Mouse (Mus musculus) erythroid progenitor cell, adult 5-6 weeks (primary cell): ENCODE data around the gene Klrb1c. TPM values are rescaled to one million over a fixed set of nuclear protein-coding genes. Genes with fewer than 3 reads are reported as not detected.
A peak's percentile ranks its signal among the peaks of the same experiment; 100 is the strongest.
"Not testable (repeated sequence)": the region's sequence is repeated elsewhere in the genome, so short reads cannot be mapped to it uniquely, and the experiment has no call there.

Experiments used
- ATAC-seq: replicated peaks from 2 replicates; pipeline ENCODE4 v1.8.0; 2016; ENCODE audit warnings: moderate number of reproducible peaks, mild to moderate bottlenecking, moderate TSS enrichment, inconsistent platforms; ENCODE audit not compliant: poor library complexity, low FRiP score, severe bottlenecking
- total RNA-seq, 2 experiments: library from RNA; stranded (forward) in 1 of 2; stranded (reverse) in 1 of 2; fragments of 150-400 nt in 1 of 2; fragments of 186-747, 209-891 nt in 1 of 2; gene quantifications; 2 replicates each; pipeline versions ENCODE4 v1.2.3 to v1.2.4; 2015 to 2017; ENCODE audit warnings: low replicate concordance in 2 of 2

Gene Klrb1c
- total RNA-seq, 2 experiments from 2014 or later = 1.5 TPM; not detected in 1

DNA sequence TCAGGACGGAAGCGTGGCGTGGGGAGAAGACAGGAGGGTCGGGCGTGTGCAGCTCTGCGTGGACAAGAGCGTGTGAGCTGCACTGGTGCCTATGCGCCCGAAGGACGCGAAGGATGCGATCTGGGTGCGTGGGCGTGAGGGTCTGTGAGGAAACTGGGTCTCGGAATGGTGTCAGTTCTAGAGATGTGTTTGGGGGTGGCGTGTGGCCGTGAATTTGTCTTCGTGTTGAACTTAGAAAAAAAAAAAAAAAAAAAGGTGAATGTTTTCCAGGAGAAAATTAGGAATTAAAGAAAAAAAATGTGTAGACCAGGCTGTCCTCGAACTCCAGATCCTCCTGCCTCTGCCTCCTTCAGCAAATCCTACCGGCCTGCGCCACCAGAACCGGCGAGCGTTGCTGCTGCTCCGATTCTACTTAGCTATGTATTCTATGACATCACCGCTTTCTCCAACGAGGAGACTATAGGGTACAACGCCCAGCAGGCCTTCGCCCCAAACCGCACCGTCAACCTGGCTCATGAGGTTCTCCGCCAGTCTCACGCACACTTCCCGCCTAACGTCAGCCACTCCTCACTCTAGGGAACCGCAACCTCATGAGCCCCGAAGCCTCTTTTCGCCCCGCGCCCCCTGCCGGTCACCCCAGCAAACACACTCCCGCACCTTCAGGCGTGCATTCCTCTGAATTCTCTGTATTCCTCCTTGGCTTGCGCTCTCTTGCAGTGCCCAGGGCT is 28.4 kb downstream of the Klrb1c start:
- ATAC-seq = peak; percentile 83

DNA sequence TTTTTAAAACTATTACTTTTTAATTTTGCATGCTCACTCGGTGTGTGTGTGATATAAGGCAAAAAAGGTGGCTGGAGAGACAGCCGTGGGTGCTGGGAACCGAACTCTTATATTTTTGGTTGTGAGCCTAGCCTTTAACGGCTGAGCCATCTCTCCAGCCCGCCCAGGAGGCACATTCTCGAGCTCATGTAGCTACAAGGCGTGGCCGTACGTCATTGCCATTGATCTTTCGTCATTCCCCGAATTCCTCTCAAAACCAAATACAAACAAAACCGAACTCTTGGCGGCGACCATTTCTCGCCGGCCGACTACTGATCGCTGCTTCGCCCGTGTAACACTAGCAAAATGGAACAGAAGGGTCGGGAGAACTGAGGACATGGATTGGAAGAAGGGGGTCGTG is 29.0 kb downstream of the Klrb1c start:
- ATAC-seq = peak; percentile 31

DNA sequence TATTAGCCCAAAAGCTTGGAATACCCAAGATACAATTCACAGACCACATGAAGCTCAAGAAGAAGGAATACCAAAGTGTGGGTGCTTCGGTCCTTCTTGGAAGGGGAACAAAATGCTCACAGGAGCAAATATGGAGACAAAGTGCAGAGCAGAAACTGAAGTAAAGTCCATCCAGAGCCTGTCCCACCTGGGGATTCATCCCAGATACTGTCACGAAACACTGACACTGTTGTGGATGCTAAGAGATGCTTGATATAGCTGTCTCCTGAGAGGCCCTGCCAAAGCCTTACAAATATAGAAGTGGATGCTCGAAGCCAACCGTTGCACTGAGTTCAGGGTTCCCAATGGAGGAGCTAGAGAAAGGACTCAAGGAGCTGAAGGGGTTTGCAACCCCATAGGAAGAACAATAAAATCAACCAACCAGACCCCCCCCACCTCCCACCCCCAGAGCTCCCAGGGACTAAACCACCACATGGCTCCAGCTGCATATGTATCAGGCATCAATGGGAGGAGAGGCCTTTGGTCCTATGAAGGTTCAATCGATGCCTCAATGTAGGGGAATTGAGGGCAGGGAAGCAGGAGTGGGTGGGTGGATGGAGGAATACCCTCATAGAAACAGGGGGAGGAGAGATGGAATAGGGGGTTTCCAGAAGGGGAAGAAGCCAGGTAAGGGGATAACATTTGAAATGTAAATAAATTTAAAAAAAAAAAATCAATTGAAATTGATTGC is 29.6 kb downstream of the Klrb1c start:
- no peak for ATAC-seq

DNA sequence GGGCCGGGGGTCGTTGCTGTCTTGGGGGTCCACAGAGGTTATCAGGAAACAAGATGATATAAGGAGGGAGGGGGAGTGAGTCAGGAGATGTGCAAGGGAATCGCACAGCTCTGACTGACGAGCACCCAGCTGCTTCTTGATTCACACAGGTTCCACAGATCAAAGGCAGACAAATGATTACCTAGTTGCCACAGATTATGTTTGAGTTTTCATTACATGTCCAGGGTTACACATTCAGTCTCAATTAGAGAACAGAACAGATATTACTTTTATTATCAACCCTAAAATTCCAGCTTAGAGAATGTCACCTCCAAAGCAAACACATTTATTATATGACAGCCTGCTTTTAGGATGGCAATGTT is 33.6 kb downstream of the Klrb1c start:
- ATAC-seq = not testable (repeated sequence)

DNA sequence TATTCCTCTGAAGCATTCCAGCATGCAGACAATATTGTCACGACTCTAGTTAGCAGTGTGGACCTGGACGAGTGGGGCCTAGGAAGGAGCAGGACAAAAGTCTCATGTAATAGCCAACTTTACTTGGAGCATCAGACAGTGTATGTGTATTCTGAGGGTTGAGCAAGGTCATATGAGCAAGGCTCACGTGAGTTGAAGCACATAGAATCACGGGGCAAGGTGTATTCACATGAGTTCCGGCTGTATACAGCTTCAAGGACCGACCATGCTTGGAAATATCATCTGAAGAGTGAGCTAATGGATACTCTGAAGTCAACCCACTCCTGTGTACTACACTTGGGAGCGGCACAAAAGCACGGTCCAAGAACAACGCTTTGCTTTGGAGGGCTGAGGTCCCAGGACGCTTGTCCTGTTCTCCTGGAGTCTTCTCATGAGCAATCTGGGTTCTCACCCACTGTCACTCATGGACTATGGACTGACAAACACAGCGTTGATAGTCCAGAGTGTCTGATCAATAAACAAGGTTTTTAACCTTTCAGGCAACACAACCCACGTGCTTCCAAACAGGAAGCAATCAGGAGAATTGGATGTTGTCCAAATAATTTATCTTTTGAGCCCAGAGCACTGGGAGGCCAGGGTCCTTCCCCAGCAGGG is 34.1 kb downstream of the Klrb1c start:
- ATAC-seq = not testable (repeated sequence)

DNA sequence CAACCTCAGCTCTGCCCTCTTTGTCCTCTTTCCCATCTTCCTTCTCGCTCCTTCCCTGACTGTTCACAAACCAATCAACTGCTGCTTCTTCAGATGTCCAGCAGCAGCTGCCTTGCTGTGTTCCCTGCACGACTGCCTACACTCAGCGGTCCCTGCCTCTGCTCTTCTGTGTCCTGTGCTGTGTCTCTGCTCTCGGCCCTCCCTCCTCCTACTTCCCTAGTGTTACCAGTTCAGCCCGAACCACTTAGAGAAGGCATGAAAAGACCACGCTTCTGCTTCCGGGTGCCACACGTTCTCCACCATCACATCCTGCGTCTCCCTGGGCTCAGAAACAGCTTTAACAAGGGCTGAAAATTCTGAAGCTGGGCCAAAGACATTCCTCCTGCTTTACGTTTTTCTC is 34.8 kb downstream of the Klrb1c start:
- ATAC-seq = 0 out of 2 replicates have a peak, but pooled peaks have one; percentile 28

DNA sequence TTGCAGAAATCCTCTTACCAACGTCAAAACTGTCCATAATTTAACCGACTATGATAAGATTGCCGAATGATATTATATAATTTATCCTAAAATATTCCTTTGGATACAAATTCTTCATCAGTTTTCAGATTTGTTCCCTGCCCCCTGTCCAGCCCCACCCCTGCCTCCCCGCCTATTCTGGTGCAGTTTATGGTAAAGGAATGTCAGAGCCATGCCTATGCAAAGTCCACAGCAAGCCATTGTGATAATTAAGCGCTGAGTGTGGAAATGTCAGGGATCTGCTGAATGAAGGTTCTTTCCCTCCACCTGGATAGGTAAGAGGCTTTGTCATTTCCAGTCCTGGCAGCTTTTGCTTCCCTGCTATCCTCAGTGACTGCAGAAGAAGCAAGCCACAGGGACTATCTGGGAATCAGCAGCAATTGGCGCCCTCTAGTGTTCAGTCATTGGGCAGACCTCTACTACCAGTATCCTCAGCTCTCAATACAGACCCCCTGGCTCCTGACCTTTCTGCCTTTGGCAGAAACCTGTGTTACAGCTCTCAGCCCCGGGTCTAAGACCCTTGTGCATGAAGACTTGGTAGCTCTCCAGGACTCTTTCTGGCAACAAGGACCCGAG is 35.3 kb downstream of the Klrb1c start:
- peak; percentile 79 for ATAC-seq

DNA sequence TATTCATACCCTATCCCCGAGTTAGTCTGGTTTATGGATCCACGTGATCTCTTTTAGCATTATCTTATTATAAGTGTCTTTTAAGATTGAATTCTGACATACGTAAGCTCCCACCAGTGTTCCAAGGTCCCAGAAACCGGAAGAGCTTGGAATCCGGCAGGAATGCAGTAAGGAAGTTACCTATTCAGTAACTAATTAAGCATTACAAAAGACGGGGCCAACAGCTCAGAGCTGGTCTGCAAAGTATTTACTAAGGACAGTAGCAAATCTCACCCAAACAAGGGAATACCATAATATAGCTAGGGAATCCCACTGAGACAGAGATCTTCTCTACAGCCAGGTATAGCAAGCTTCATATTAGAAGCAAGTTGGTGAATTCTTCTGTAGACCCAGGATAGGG is 42.0 kb downstream of the Klrb1c start:
- ATAC-seq = not testable (repeated sequence)

DNA sequence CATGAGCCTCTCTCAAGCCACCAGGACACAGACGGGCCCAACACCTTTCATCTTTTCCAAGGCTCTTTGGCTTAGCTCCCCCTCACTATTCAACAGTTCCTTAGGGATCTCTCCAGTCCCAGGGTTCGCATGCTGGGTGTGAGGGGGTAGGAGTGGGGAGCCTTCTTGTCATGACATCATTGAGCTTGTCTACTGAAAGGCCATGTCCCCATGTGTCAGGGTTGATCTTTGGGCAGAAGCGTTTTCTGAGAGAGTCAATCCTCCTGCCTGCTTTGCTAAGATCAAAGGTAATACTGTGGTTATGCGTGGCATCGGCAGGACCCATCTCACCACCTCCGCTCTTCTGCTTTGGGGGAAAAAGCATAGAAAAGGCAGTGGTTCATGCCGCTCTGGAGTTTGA is 51.6 kb downstream of the Klrb1c start:
- no peak for ATAC-seq

DNA sequence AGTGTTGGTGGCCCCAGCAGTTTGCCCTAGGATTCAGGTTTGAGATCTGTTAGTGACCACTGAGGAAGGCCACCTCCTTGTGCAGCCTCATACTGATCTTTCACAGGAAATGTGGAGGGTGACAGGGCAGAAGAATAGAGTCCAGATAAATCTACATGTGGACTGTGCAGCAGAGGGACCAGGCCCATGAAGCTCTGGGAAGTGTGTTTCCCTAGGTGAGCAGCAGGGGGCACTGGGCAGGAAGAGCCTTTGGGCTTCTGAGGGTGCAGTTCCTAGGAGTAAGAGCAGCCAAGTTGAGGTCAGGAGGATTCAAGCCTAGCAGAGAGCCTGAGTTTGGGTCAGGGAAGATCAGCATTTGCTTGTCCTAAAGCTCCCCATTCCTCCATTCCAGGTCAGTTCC is 52.9 kb downstream of the Klrb1c start:
- ATAC-seq = no peak

DNA sequence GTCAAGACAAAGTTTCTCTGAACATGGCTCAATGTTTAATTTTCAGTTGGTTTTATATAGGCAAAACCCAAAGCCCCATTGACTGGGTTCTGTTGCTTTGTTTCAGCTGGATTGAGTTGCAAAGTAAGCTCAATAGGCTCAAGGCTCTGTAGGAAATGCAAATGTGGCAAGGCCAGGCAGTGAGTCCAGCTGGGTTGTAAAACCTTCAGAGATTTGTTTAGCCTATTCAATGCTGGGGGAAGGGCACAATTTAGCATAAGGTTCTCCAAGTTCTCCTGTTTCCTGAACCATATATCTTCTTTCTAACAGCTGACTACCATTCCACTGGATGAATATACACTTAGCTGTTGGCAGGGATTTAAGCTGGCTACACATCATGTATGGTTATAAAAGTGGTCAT is 54.1 kb downstream of the Klrb1c start:
- ATAC-seq = no peak

DNA sequence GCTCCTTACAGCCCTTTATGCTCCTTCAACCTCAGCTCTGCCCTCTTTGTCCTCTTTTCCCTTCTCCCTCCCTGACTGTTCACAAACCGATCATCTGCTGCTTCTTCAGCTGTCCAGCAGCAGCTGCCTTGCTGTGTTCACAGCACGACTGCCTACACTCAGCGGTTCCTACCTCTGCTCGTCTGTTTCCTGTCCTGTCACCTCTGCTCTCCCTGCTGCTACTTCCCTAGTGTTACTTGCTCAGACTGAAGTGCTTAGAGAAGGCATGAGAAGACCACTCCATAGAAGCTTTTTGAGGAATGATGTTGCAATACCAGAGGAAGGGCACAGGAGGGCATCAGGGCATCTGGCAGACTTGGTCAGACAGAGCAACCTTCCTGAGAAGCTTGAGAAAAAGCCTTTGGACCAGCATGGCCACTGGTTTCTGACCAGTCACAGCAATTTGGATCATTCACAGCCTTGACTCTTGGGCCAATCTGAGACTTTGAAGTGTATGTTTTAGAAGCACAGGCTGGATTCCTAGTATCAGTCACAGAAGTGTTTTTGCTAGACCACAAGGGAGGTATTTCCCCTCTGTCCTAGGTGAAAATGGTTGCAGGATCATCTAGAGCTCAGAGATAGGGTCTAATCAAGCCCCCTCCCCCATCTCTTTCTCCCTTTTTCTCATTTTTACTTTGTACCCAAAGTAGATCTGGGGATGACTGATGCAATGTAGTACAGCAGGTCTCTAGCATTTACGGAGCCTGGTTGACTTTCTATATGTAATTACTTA is 54.9 kb downstream of the Klrb1c start:
- no peak for ATAC-seq

DNA sequence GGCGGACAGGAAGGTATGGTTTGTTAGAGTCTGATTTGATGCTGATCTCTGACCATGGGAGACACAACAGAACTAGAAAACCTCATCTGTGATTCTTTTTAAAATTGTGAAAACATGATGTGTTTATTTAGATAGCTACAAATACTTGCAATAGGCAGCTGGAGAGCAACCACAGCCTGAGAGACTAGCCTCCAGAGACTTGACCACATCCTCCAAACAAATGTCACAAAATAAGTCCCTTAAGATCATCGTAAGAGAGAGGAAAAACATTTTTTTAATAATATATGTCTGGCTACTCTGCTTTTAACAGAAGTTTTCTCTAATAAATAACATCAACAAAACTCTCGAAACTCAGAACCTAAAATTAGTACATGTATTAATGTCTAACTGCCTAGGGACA is 57.0 kb downstream of the Klrb1c start:
- ATAC-seq = no peak

Other genes with a start within 250 kb of the Klrb1c start
- not detected in 2 replicates for gene A2ml1, start 207.6 kb downstream of the Klrb1c start, total RNA-seq (2015; ENCODE audit: low replicate concordance)
- not detected in 2 replicates for gene A2ml1, start 207.6 kb downstream of the Klrb1c start, total RNA-seq (2017; ENCODE audit: low replicate concordance)
- not detected in 2 replicates for gene Klrb1a, start 165.7 kb downstream of the Klrb1c start, total RNA-seq (2015; ENCODE audit: low replicate concordance)
- not detected in 2 replicates for gene Klrb1a, start 165.7 kb downstream of the Klrb1c start, total RNA-seq (2017; ENCODE audit: low replicate concordance)
- gene Clec2h, start 126.8 kb downstream of the Klrb1c start, total RNA-seq (2015; ENCODE audit: low replicate concordance) = not detected in 2 replicates
- not detected in 2 replicates for gene Clec2h, start 126.8 kb downstream of the Klrb1c start, total RNA-seq (2017; ENCODE audit: low replicate concordance)
- gene Klrb1, start 66.2 kb downstream of the Klrb1c start, total RNA-seq (2015; ENCODE audit: low replicate concordance) = not detected in 2 replicates
- gene Klrb1, start 66.2 kb downstream of the Klrb1c start, total RNA-seq (2017; ENCODE audit: low replicate concordance) = not detected in 2 replicates
- gene Gm44511, start 37.1 kb upstream of the Klrb1c start, total RNA-seq (2015; ENCODE audit: low replicate concordance) = not detected in 2 replicates
- not detected in 2 replicates for gene Gm44511, start 37.1 kb upstream of the Klrb1c start, total RNA-seq (2017; ENCODE audit: low replicate concordance)
- 2.9 TPM in 1 of 2 replicates, not detected in the other for gene Klrb1b, start 37.1 kb upstream of the Klrb1c start, total RNA-seq (2015; ENCODE audit: low replicate concordance)
- gene Klrb1b, start 37.1 kb upstream of the Klrb1c start, total RNA-seq (2017; ENCODE audit: low replicate concordance) = not detected in 2 replicates
- gene Clec2i, start 98.4 kb upstream of the Klrb1c start, total RNA-seq (2015; ENCODE audit: low replicate concordance) = 3.2 and 4.6 TPM in 2 replicates
- 7.7 and 13.5 TPM in 2 replicates for gene Clec2i, start 98.4 kb upstream of the Klrb1c start, total RNA-seq (2017; ENCODE audit: low replicate concordance)
- 10.1 and 21.4 TPM in 2 replicates for gene BC035044, start 101.9 kb upstream of the Klrb1c start, total RNA-seq (2015; ENCODE audit: low replicate concordance)
- gene BC035044, start 101.9 kb upstream of the Klrb1c start, total RNA-seq (2017; ENCODE audit: low replicate concordance) = 19.9 and 20.8 TPM in 2 replicates
- not detected in 2 replicates for gene Clec2g, start 145.2 kb upstream of the Klrb1c start, total RNA-seq (2015; ENCODE audit: low replicate concordance)
- gene Clec2g, start 145.2 kb upstream of the Klrb1c start, total RNA-seq (2017; ENCODE audit: low replicate concordance) = not detected in 2 replicates